Mouse (Mus musculus) heart, embryonic 10.5 days (tissue): Measurements from ENCODE around the gene Sept14. TPM values are rescaled to one million over a fixed set of nuclear protein-coding genes. Genes with fewer than 3 reads are reported as not detected.

Experiments used
- DNase-seq: peaks from one replicate; pipeline ENCODE4 v3.0.0-alpha.2; 2017; ENCODE audit warnings: low spot score
- H3K27ac ChIP-seq: fragments of 300-500 bp; sonication (generic); 2 replicates; pipeline ENCODE4 v1.5.1; 2016; ENCODE audit warnings: mild to moderate bottlenecking
- H3K27me3 ChIP-seq: fragments of 300-500 bp; sonication (generic); 2 replicates; pipeline ENCODE4 v1.6.1; 2016; ENCODE audit warnings: mild to moderate bottlenecking; ENCODE audit not compliant: poor library complexity, insufficient read depth, severe bottlenecking
- H3K36me3 ChIP-seq: fragments of 300-500 bp; sonication (generic); 2 replicates; pipeline ENCODE4 v1.6.1; 2016; ENCODE audit warnings: mild to moderate bottlenecking, moderate library complexity
- H3K4me1 ChIP-seq: fragments of 300-500 bp; sonication (generic); 2 replicates; pipeline ENCODE4 v1.6.1; 2016; ENCODE audit warnings: mild to moderate bottlenecking
- H3K4me3 ChIP-seq: fragments of 300-500 bp; sonication (generic); 2 replicates; pipeline ENCODE4 v1.5.1; 2016; ENCODE audit warnings: mild to moderate bottlenecking, moderate library complexity
- H3K9me3 ChIP-seq: fragments of 300-500 bp; sonication (generic); 2 replicates; pipeline ENCODE4 v1.6.1; 2016; ENCODE audit warnings: mild to moderate bottlenecking, moderate library complexity
- WGBS: fragments of 180-500 bp; shearing (Covaris S2); methylation state at CpG from one replicate; pipeline ENCODE4 v1.1.7; 2016; 5-methylcytosine and 5-hydroxymethylcytosine counted together
- polyA plus RNA-seq: library from polyadenylated mRNA; unstranded; fragments of >200 nt; fragmentation: Nextera tagmentation; extraction: Ambion mirVana; gene quantifications from 2 replicates; pipeline ENCODE4 v1.2.1, GENCODE M21; 2016

The Sept14 gene
- polyA plus RNA-seq, 1 experiment from 2014 or later: not detected

DNA sequence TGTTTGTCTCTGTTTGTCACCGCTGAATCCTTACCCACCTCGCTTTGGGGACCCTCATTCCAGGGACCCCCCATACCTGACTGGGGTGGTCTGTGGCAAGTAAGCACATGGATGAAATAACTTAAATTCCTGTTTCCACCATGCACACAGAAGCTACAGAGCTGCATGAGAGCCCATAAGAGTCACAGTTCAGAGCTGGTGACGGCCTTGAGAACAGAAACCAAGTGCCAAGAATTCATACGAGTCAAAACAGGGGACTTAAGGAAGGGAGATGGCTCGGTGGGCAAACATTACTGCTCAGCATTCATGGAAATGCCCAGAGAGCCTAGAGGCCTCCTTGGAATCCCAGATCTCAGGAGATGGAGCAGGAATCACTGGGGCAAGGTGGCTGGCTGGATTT is 44.2 kb downstream of the Sept14 start:
- no peak overlapping the region for H3K4me3 ChIP-seq
- H3K9me3 ChIP-seq: no peaks in the 10 kb centered on the region
- no peaks in the 10 kb centered on the region for H3K27me3 ChIP-seq
- no peak overlapping the region for H3K27ac ChIP-seq
- peaks cover 5% of the 10 kb centered on the region for H3K4me1 ChIP-seq
- H3K36me3 ChIP-seq: peaks cover 11% of the 10 kb centered on the region
- 79% methylated on average over 5 of the region's 5 CpGs for WGBS
- DNase-seq: peak; percentile 65

DNA sequence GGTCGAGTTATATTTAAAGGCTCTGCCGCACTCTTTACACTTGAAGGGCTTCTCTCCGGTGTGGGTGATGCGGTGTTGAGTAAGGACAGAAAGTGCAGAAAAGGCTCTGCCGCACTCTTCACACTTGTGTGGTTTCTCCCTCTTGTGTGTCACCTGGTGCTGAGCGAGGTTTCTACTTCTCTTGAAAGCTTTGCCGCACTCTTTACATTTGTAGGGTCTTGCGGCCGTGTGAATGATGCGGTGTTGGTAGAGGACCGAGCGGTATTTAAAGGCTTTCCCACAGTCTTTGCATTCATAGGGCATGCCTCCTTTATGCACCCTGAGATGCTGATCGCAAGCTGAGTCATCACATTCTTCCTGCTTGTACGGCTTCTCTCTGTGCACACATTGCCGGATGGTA is 50.4 kb downstream of the Sept14 start:
- H3K36me3 ChIP-seq: peaks cover 45% of the 10 kb centered on the region
- no peak overlapping the region for H3K27ac ChIP-seq
- no peak overlapping the region for H3K4me3 ChIP-seq
- H3K9me3 ChIP-seq: no peaks in the 10 kb centered on the region
- DNase-seq: no peak
- 93% methylated on average over 15 of the region's 15 CpGs for WGBS
- no peaks in the 10 kb centered on the region for H3K4me1 ChIP-seq
- H3K27me3 ChIP-seq: no peaks in the 10 kb centered on the region

DNA sequence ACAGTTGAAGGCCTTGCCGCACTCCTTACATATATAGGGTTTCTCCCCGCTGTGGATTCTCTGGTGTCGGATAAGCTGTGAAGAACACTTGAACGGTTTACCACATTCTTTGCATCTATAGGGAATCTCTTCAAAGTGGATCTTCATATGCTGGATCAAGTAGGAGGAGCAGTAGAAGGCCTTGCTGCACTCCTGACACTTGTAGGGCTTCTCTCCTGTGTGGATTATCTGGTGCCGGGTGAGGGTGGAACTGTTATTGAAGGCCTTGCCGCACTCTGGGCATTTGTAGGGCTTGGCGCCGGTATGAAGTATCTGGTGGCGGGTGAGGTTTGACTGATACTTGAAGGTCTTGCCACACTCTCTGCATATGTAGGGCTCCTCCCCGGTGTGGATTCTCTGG is 51.3 kb downstream of the Sept14 start:
- H3K27ac ChIP-seq: no peak overlapping the region
- H3K27me3 ChIP-seq: no peaks in the 10 kb centered on the region
- H3K36me3 ChIP-seq: peaks cover 52% of the 10 kb centered on the region
- H3K4me1 ChIP-seq: no peaks in the 10 kb centered on the region
- H3K9me3 ChIP-seq: no peaks in the 10 kb centered on the region
- 95% methylated on average over 10 of the region's 10 CpGs for WGBS
- no peak overlapping the region for H3K4me3 ChIP-seq
- no peak for DNase-seq

DNA sequence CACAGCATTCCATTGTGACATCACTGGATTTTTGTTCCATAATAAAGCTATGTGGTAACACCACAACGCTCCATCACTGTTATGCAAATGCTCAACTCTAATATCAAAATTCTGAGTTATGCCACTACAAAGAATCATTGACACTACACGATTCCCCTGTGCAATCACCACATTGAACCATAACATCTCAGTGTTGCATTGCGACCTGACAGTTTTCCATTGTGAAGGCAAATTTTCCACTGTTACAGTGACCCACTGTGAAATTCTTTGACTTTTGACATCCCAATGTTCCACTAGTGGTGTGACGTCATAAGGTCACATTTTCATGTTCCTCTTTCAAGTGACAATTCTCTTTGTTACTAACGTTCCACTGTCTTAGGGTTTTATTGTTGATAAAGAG is 57.5 kb downstream of the Sept14 start:
- WGBS: 91% methylated on average over 5 of the region's 5 CpGs
- no peak overlapping the region for H3K4me3 ChIP-seq
- H3K27me3 ChIP-seq: no peaks in the 10 kb centered on the region
- H3K9me3 ChIP-seq: no peaks in the 10 kb centered on the region
- no peaks in the 10 kb centered on the region for H3K4me1 ChIP-seq
- H3K36me3 ChIP-seq: peaks cover 17% of the 10 kb centered on the region
- H3K27ac ChIP-seq: no peak overlapping the region
- no peak for DNase-seq

Other genes starting within 250 kb of the Sept14 start
- gene Sfswap, start 207.3 kb downstream of the Sept14 start, polyA plus RNA-seq: 27.7 and 40.3 TPM in 2 replicates
- gene Mmp17, start 124.3 kb downstream of the Sept14 start, polyA plus RNA-seq: 0.71 and 1.3 TPM in 2 replicates
- 5.0 and 5.2 TPM in 2 replicates for gene Zfp11, start 38.4 kb downstream of the Sept14 start, polyA plus RNA-seq
- 162 and 176 TPM in 2 replicates for gene Mrps17, start 7.0 kb upstream of the Sept14 start, polyA plus RNA-seq
- 140 and 220 TPM in 2 replicates for gene Nipsnap2, start 16.6 kb upstream of the Sept14 start, polyA plus RNA-seq
- gene Psph, start 78.9 kb upstream of the Sept14 start, polyA plus RNA-seq: 36.3 and 55.4 TPM in 2 replicates
- 38.9 and 47.7 TPM in 2 replicates for gene Sumf2, start 138.5 kb upstream of the Sept14 start, polyA plus RNA-seq
- 962 and 1,044 TPM in 2 replicates for gene Chchd2, start 179.0 kb upstream of the Sept14 start, polyA plus RNA-seq
- 4.2 and 5.4 TPM in 2 replicates for gene Zbed5, start 187.2 kb upstream of the Sept14 start, polyA plus RNA-seq
- gene Phkg1, start 190.0 kb upstream of the Sept14 start, polyA plus RNA-seq: 0.48 and 0.53 TPM in 2 replicates
- 1.8 and 2.4 TPM in 2 replicates for gene Nupr1l, start 200.0 kb upstream of the Sept14 start, polyA plus RNA-seq
- 18.3 and 25.8 TPM in 2 replicates for gene Vkorc1l1, start 233.5 kb upstream of the Sept14 start, polyA plus RNA-seq